Mouse (Mus musculus) liver, embryonic 16.5 days (tissue): Measurements from ENCODE around the gene Rab3b. TPM values are rescaled to one million over a fixed set of nuclear protein-coding genes. Genes with fewer than 3 reads are reported as not detected.
"Not testable (repeated sequence)": the region's sequence is repeated elsewhere in the genome, so short reads cannot be mapped to it uniquely, and the experiment has no call there.

Source experiments
- ATAC-seq: fragments of 200-750 bp; cut with Nextera tagmentation; 2 replicates; pipeline ENCODE4 v1.8.0; 2017; ENCODE audit warnings: low read depth, mild to moderate bottlenecking, moderate number of reproducible peaks, moderate library complexity
- H3K27ac ChIP-seq: fragments of 300-500 bp; sonication (generic); 2 replicates; pipeline ENCODE4 v1.5.1; 2014; ENCODE audit warnings: mild to moderate bottlenecking, low read length
- H3K27me3 ChIP-seq: fragments of 300-500 bp; sonication (generic); 2 replicates; pipeline ENCODE4 v1.6.1; 2014; ENCODE audit warnings: low read depth, low read length, mixed read lengths; ENCODE audit not compliant: control insufficient read depth, insufficient read depth
- H3K36me3 ChIP-seq: fragments of 300-500 bp; sonication (generic); 2 replicates; pipeline ENCODE4 v1.6.1; 2014; ENCODE audit warnings: mild to moderate bottlenecking; ENCODE audit not compliant: control insufficient read depth, insufficient read depth
- H3K4me1 ChIP-seq: fragments of 300-500 bp; sonication (generic); 2 replicates; pipeline ENCODE4 v1.6.1; 2014; ENCODE audit warnings: low read depth, low read length, mixed read lengths; ENCODE audit not compliant: control insufficient read depth
- H3K4me2 ChIP-seq: fragments of 300-500 bp; sonication (generic); 2 replicates; pipeline ENCODE4 v1.6.1; 2014; ENCODE audit warnings: low read depth, low read length, mixed read lengths
- H3K4me3 ChIP-seq: fragments of 300-500 bp; sonication (generic); 2 replicates; pipeline ENCODE4 v1.5.1; 2014; ENCODE audit warnings: low read depth, mild to moderate bottlenecking, low read length
- H3K9ac ChIP-seq: fragments of 300-500 bp; sonication (generic); 2 replicates; pipeline ENCODE4 v1.6.1; 2014; ENCODE audit warnings: low read depth, low read length
- H3K9me3 ChIP-seq: fragments of 300-500 bp; sonication (generic); replicated peaks from 2 replicates; pipeline ENCODE4 v1.6.1; 2016; ENCODE audit warnings: low read length; ENCODE audit not compliant: control insufficient read depth
- WGBS: fragments of 180-500 bp; shearing (Covaris S2); extraction: QIAGEN DNeasy Blood & Tissue Kit; methylation state at CpG from one replicate; pipeline ENCODE4 v1.1.7; 2014; ENCODE audit not compliant: insufficient replicate concordance; 5-methylcytosine and 5-hydroxymethylcytosine counted together
- polyA plus RNA-seq: library from polyadenylated mRNA; unstranded; fragments of >200 nt; fragmentation: Nextera tagmentation; extraction: Ambion mirVana; gene quantifications from 2 replicates; pipeline ENCODE4 v1.2.1, GENCODE M21; 2015

The Rab3b gene
- polyA plus RNA-seq, 1 experiment from 2014 or later: 2.5 TPM

- no peaks in the 10 kb centered on the region for H3K27me3 ChIP-seq
- no peak overlapping the region for H3K4me2 ChIP-seq
- no peak overlapping the region for H3K9ac ChIP-seq
- ATAC-seq: no peak
- H3K36me3 ChIP-seq: no peaks in the 10 kb centered on the region
- H3K4me3 ChIP-seq: no peak overlapping the region
- no peaks in the 10 kb centered on the region for H3K9me3 ChIP-seq
- no peak overlapping the region for H3K27ac ChIP-seq
- H3K4me1 ChIP-seq: no peaks in the 10 kb centered on the region
Observed at GRCm38 (mm10) chr4:108907475-108907874, 28.6 kb downstream of the Rab3b start.

GRCm38 (mm10) chr4:108909872-108910425 is 31.1 kb downstream of the Rab3b start:
- Histone ChIP-seq H3K9ac (no peak overlapping the region), H3K36me3 (no peaks in the 10 kb centered on the region), H3K4me2 (no peak overlapping the region), H3K4me1 (no peaks in the 10 kb centered on the region), H3K27me3 (no peaks in the 10 kb centered on the region), H3K9me3 (no peaks in the 10 kb centered on the region), H3K27ac (no peak overlapping the region), H3K4me3 (no peak overlapping the region)
- WGBS: 37% methylated on average over 8 of the region's 8 CpGs
- no peak for ATAC-seq

- H3K9ac ChIP-seq: no peak overlapping the region
- H3K36me3 ChIP-seq: no peaks in the 10 kb centered on the region
- H3K4me3 ChIP-seq: no peak overlapping the region
- H3K9me3 ChIP-seq: no peaks in the 10 kb centered on the region
- no peaks in the 10 kb centered on the region for H3K4me1 ChIP-seq
- no peaks in the 10 kb centered on the region for H3K27me3 ChIP-seq
- WGBS: 77% methylated on average over 2 of the region's 2 CpGs
- no peak for ATAC-seq
- H3K27ac ChIP-seq: no peak overlapping the region
- H3K4me2 ChIP-seq: no peak overlapping the region
Observed at GRCm38 (mm10) chr4:108911866-108912265, 33.0 kb downstream of the Rab3b start.

GRCm38 (mm10) chr4:108913180-108913579 is 34.3 kb downstream of the Rab3b start:
- 64% methylated on average over 2 of the region's 2 CpGs for WGBS
- no peaks in the 10 kb centered on the region for H3K4me1 ChIP-seq
- no peak overlapping the region for H3K4me3 ChIP-seq
- H3K9me3 ChIP-seq: no peaks in the 10 kb centered on the region
- no peaks in the 10 kb centered on the region for H3K36me3 ChIP-seq
- ATAC-seq: no peak
- no peak overlapping the region for H3K9ac ChIP-seq
- H3K27ac ChIP-seq: no peak overlapping the region
- H3K4me2 ChIP-seq: no peak overlapping the region
- H3K27me3 ChIP-seq: no peaks in the 10 kb centered on the region

GRCm38 (mm10) chr4:108914391-108914790 is 35.5 kb downstream of the Rab3b start:
- Histone ChIP-seq H3K9me3 (no peaks in the 10 kb centered on the region), H3K4me3 (no peak overlapping the region), H3K27ac (no peak overlapping the region), H3K9ac (no peak overlapping the region), H3K27me3 (no peaks in the 10 kb centered on the region), H3K4me2 (no peak overlapping the region), H3K36me3 (no peaks in the 10 kb centered on the region), H3K4me1 (no peaks in the 10 kb centered on the region)
- 58% methylated on average over 6 of the region's 6 CpGs for WGBS
- ATAC-seq: no peak

- ATAC-seq: no peak
- Histone ChIP-seq H3K4me3 (no peak overlapping the region), H3K27me3 (no peaks in the 10 kb centered on the region), H3K27ac (no peak overlapping the region), H3K9ac (no peak overlapping the region), H3K36me3 (no peaks in the 10 kb centered on the region), H3K4me1 (no peaks in the 10 kb centered on the region), H3K9me3 (no peaks in the 10 kb centered on the region), H3K4me2 (no peak overlapping the region)
- 38% methylated on average over 11 of the region's 11 CpGs for WGBS
Observed at GRCm38 (mm10) chr4:108915101-108915500, 36.2 kb downstream of the Rab3b start.

- no peak overlapping the region for H3K4me2 ChIP-seq
- H3K27ac ChIP-seq: no peak overlapping the region
- 41% methylated on average over 3 of the region's 3 CpGs for whole genome bisulfite sequencing
- no peaks in the 10 kb centered on the region for H3K27me3 ChIP-seq
- ATAC-seq: no peak
- no peaks in the 10 kb centered on the region for H3K36me3 ChIP-seq
- H3K4me3 ChIP-seq: no peak overlapping the region
- H3K9ac ChIP-seq: no peak overlapping the region
- H3K9me3 ChIP-seq: no peaks in the 10 kb centered on the region
- H3K4me1 ChIP-seq: no peaks in the 10 kb centered on the region
Observed at GRCm38 (mm10) chr4:108917654-108918053, 38.8 kb downstream of the Rab3b start.

GRCm38 (mm10) chr4:108927945-108928344 is 49.1 kb downstream of the Rab3b start:
- H3K4me3 ChIP-seq, H3K4me1 ChIP-seq, H3K27ac ChIP-seq, H3K27me3 ChIP-seq, H3K9ac ChIP-seq, H3K36me3 ChIP-seq, H3K9me3 ChIP-seq, ATAC-seq, H3K4me2 ChIP-seq: not testable (repeated sequence)
- 67% methylated on average over 9 of the region's 9 CpGs for WGBS

- no peaks in the 10 kb centered on the region for H3K4me1 ChIP-seq
Observed at GRCm38 (mm10) chr4:108933163-108933562, 54.3 kb downstream of the Rab3b start.

More at GRCm38 (mm10) chr4:108933163-108933562, 54.3 kb downstream of the Rab3b start:
- Histone ChIP-seq H3K36me3 (no peaks in the 10 kb centered on the region), H3K27me3 (no peaks in the 10 kb centered on the region; the same call in 1 of the 2 replicates), H3K9me3 (no peaks in the 10 kb centered on the region), H3K4me2 (no peak overlapping the region), H3K27ac (no peak overlapping the region), H3K9ac (no peak overlapping the region), H3K4me3 (no peak overlapping the region)
- 45% methylated on average over 1 of the region's 1 CpGs for WGBS
- no peak for ATAC-seq
